Mouse (Mus musculus) liver, embryonic 14.5 days (tissue): ENCODE results near the gene Scn1b.
A peak's percentile ranks its signal among the peaks of the same experiment; 100 is the strongest.

Experiments
- CTCF ChIP-seq: IDR thresholded peaks from 2 replicates; pipeline ENCODE4 v1.5.1; 2016; ENCODE audit warnings: antibody characterized with exemption, low read depth, control low read depth
- EP300 ChIP-seq: IDR thresholded peaks from 2 replicates; pipeline ENCODE4 v1.6.1; 2016; ENCODE audit warnings: antibody characterized with exemption, low read depth

DNA sequence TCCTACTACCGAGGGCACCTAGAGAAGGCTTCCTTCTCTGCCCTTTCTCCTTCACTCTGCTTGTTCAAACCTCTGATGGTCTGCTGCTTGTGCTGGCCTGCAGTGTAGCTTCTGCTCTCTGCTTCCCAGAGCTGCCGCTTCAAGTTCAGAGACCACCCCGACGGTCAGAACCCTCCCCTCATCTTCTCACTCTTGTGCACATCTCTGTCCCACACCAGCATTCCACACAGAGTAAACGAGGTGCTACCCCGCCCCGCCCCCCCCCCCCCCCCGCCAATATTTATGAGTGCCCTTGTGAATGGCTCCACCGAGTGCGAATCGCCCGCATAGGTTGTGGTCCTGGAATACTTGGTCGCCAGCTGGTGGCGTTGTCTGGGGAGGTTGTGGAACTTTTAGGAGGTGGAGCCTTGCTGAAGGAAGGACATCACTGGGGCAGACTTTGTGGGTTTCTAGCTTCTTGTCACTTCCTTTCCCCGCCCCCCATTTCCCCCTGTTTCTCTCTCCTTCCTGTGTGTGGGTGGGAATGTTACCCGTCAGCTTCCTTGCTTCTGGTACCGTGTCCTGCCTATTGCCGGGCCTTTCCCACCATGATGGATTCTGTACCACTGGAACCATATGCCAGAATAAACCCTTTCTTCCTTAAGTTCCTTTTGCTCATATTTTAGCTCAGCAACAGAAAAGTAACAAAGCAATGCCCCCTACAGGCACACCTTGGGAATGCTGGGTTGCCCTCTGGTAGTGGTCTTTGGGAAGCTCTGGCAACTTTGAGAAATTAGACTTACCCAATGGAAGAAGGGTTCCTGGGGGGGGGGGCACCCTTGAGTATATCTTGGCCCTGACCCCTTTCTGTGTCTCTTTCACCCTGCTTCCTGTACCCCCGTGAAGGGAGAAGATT, 29.5 kb upstream of the Scn1b start:
- TF ChIP-seq CTCF (peak; percentile 44), EP300 (no peak)
